Mouse (Mus musculus): ENCODE results near the gene Clca3a1.

The Clca3a1 gene

DNA sequence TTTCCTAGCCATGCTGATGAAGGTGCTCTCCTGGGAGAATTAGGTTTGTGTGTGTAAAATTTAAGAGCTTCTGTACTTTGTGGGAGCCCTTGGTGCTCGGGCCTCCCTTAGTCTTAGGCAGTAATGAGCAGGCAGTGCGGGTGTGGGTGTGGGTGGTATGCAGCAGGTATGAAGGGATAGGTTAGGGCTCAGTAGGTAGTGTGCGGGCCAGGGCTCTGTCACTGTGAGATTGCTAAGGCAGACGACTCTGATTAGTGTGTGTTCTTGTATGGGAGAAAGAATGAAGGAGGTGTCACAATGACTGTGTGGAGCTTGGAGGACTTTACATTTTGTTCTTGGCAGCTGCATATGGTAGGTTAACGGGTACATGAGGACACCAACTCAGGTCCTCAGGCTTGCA lies 74.6 kb downstream of the Clca3a1 start:
- DNase-seq (ENCODE audit: inconsistent age in 2 of 2, low spot score in 1 of 2): peak in 1 of 2 experiments; percentile 16

DNA sequence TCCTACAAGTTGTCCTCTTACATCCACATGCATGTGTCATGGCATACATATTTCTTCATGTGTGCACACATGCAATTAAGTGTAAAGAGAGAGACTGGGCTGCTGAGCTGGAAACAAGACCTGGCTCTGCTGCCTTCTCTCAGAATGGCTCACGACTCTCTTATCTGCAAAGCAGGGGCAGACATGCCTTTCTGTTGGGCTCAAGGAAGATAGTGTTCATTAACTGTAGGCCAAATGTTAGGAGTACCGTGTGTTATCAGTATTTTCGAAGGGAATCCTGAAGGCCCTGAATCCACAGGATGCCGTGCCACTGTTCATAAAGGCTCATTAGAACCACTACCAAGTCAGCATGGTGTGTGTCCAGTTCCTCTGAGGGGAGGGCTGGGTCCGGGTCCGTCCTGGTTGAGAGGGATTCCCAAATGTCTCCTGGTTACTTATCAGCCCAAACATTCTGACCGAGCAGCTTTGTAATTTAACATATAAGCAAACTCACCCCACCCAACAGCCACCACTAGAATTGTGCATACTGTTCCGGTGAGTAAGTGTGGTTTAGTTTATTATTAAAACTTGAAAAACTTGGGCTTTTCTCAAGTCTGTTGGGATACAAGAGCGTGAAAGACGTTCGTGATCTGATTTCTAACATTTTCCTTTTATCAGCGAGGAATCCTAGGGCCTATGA lies 77.5 kb downstream of the Clca3a1 start:
- no peak for DNase-seq (ENCODE audit: inconsistent age in 2 of 2, low spot score in 1 of 2)

DNA sequence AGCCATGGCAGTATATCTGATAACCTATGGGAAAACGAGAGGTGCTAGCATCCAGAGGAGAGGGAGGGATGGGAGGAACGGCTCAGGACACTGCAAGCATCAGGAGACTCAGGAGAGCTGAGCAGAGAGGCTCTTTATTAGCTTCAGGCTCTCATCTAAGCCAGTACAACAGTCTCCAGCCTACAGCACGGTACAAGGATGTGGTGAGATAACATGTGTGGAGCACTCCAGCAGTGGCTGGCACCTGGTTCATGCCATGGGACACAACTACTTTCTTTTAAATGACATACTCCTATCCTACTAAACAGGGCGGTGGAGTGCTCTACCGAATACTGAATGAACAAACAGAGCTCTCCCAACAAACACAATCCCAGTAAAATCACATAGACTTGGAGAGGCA lies 79.2 kb downstream of the Clca3a1 start:
- no peak for DNase-seq (ENCODE audit: inconsistent age in 2 of 2, low spot score in 1 of 2)

DNA sequence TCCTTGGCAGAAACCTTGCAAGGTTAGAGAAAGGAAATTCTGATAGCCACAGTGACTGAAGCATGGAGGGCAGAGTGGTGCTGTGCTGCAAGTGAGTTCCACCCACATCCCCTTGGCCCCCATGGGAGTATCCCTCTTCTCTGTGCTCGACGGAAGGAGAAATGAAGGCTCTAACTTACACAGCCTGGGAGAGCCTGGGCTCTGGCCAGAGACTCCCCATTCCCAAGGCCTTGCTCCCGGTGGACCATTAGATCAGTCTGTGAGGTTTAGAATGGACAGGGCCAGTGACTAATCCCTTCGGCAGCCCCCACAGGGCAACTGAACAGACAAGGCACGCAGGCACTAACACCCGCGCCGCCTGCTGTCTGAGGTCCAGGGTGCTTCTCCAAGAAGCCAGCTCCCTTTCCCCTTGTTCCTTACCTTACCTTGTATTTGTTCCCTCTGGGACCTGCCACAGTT lies 81.0 kb downstream of the Clca3a1 start:
- DNase-seq (ENCODE audit: inconsistent age in 2 of 2, low spot score in 1 of 2): peak; percentile 2 to 21
